Comparison of ENCODE assay signal across 45 mouse cellular contexts in the genomic region with DNA sequence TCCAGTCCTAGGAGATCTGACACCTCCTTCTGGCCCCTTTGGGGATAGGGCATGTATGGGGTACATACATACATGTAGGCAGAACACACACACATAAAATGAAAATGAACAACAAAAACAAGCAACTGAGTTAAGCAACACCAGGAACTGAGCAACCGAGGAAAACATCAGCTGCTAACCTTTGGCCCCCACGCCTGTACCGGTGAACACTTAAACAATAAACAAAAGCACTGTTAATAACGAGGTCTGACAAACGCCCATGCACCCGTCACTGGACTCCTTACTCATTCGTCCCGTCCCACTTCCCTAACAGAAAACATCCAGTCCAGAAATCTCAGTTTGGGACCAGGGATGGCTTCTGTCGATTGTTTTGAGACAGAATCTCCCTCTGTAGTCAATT. TPM values are rescaled to one million over a fixed set of nuclear protein-coding genes. Genes with fewer than 3 reads are reported as not detected.
"Had no signal": no experiment of that assay in that cellular context is flagged by ENCODE, and none has a peak within 500 bp of the region (broad histone marks: within the 10 kb centered on the region; RNA-seq: fewer than 3 reads in every experiment).

No protein-coding gene starts in this region.

- DNase-seq: heart, postnatal 36 days; heart, postnatal 4 days; kidney, adult 11 months; kidney, adult 18-20 months; kidney, adult 2 months; kidney, adult 8-10 months; kidney, adult 9 months; kidney, postnatal 10 days; kidney, postnatal 14 days; kidney, postnatal 36 days; kidney, postnatal 4 days; layer of hippocampus, adult 9-11 months; layer of hippocampus, postnatal 36 days had no signal

- H3K27me3 ChIP-seq: heart, embryonic 12.5 days; heart, embryonic 13.5 days; heart, embryonic 15.5 days; hindbrain, embryonic 12.5 days; hindbrain, embryonic 13.5 days; hindbrain, embryonic 15.5 days; kidney, embryonic 15.5 days had no signal

- ATAC-seq: hindbrain, embryonic 16.5 days; hindbrain, postnatal 0 days; inflammation-experienced regulatory T-cells, adult 6 months; intestine, embryonic 16.5 days had no signal

- H3K9ac ChIP-seq: heart, embryonic 12.5 days; heart, embryonic 13.5 days; heart, embryonic 15.5 days; hindbrain, embryonic 12.5 days; hindbrain, embryonic 13.5 days; hindbrain, embryonic 14.5 days; hindbrain, embryonic 15.5 days; kidney, embryonic 15.5 days had no signal

- H3K4me1 ChIP-seq: heart, embryonic 12.5 days; heart, embryonic 13.5 days; hindbrain, embryonic 15.5 days had no signal

- H3K4me3 ChIP-seq: heart, embryonic 12.5 days; heart, embryonic 13.5 days; heart, embryonic 15.5 days; hindbrain, embryonic 10.5 days; hindbrain, embryonic 12.5 days; hindbrain, embryonic 13.5 days; hindbrain, embryonic 15.5 days; kidney, embryonic 15.5 days; layer of hippocampus, adult 2 months; left cerebral cortex, adult 2 months had no signal

- H3K27ac ChIP-seq: heart, embryonic 13.5 days; heart, embryonic 15.5 days; hindbrain, embryonic 10.5 days; hindbrain, embryonic 12.5 days; hindbrain, embryonic 13.5 days; hindbrain, embryonic 14.5 days; hindbrain, embryonic 15.5 days; hindbrain, postnatal 0 days; kidney, embryonic 15.5 days; kidney, postnatal 0 days; layer of hippocampus, adult 2 months; left cerebral cortex, adult 2 months had no signal

- H3K9me3 ChIP-seq: heart, embryonic 12.5 days; heart, embryonic 13.5 days; heart, embryonic 15.5 days; hindbrain, embryonic 10.5 days; hindbrain, embryonic 12.5 days; hindbrain, embryonic 13.5 days; hindbrain, embryonic 15.5 days; kidney, embryonic 15.5 days had no signal

- H3K4me2 ChIP-seq: heart, embryonic 11.5 days; heart, embryonic 12.5 days; heart, embryonic 13.5 days; heart, embryonic 15.5 days; hindbrain, embryonic 12.5 days; hindbrain, embryonic 13.5 days; hindbrain, embryonic 14.5 days; hindbrain, embryonic 15.5 days; kidney, embryonic 15.5 days had no signal

RNA-seq across cellular contexts. Expression of a gene that starts 36.5 kb away (rescaled TPM):
- total RNA-seq: heart, postnatal 25 days; heart, postnatal 36 days; heart, postnatal 4 days; hindbrain, postnatal 0 days; layer of hippocampus, adult 18-20 months; layer of hippocampus, adult 2 months; layer of hippocampus, adult 8-10 months; layer of hippocampus, postnatal 10 days; layer of hippocampus, postnatal 14 days; layer of hippocampus, postnatal 25 days; layer of hippocampus, postnatal 36 days; left cerebral cortex, adult 18-20 months; left cerebral cortex, adult 2 months; left cerebral cortex, adult 8-10 months had no signal

RNA-seq across cellular contexts. Expression of a gene that starts 44.5 kb away (rescaled TPM):
- total RNA-seq: heart, postnatal 10 days; heart, postnatal 14 days; heart, postnatal 25 days; heart, postnatal 36 days; heart, postnatal 4 days; hematopoietic stem cell, adult 5-6 weeks; layer of hippocampus, adult 18-20 months; layer of hippocampus, adult 2 months; layer of hippocampus, adult 8-10 months; layer of hippocampus, postnatal 10 days; layer of hippocampus, postnatal 14 days; layer of hippocampus, postnatal 25 days; layer of hippocampus, postnatal 36 days; left cerebral cortex, adult 18-20 months; left cerebral cortex, adult 2 months; left cerebral cortex, adult 8-10 months had no signal
- polyA plus RNA-seq: heart, embryonic 11.5 days; heart, embryonic 12.5 days; heart, embryonic 13.5 days; heart, embryonic 14.5 days; heart, embryonic 15.5 days; heart, postnatal 0 days; hindbrain, embryonic 12.5 days; hindbrain, embryonic 13.5 days; kidney, embryonic 14.5 days; kidney, embryonic 15.5 days; kidney, embryonic 16.5 days; kidney, postnatal 0 days had no signal
